Mouse (Mus musculus) cortical plate, adult 2 months (tissue): ENCODE measurements around the gene Rnf149. TPM values are rescaled to one million over a fixed set of nuclear protein-coding genes. Genes with fewer than 3 reads are reported as not detected.
A peak's percentile ranks its signal among the peaks of the same experiment; 100 is the strongest.

Experiments
- H3K27ac ChIP-seq: fragments of 200-500 bp; 2 replicates; pipeline ENCODE4 v1.5.1; 2012; ENCODE audit warnings: low read length, control low read depth, inconsistent platforms; ENCODE audit not compliant: insufficient read depth
- H3K4me1 ChIP-seq: fragments of 200-500 bp; 2 replicates; pipeline ENCODE4 v1.6.1; 2011; ENCODE audit warnings: low read length; ENCODE audit not compliant: control insufficient read depth, insufficient read depth
- H3K4me3 ChIP-seq: fragments of 200-500 bp; 2 replicates; pipeline ENCODE4 v1.5.1; 2011; ENCODE audit warnings: mild to moderate bottlenecking, low read length, control low read depth; ENCODE audit not compliant: insufficient read depth
- CTCF ChIP-seq: fragments of 200-500 bp; IDR thresholded peaks from 2 replicates; pipeline ENCODE4 v1.5.1; 2011; ENCODE audit warnings: mild to moderate bottlenecking, control low read depth, low read length; ENCODE audit not compliant: insufficient read depth; ENCODE audit errors: extremely low read depth
- POLR2A ChIP-seq: fragments of 200-500 bp; IDR thresholded peaks from 2 replicates; pipeline ENCODE4 v1.6.1; 2011; ENCODE audit warnings: mild to moderate bottlenecking, low read length, control low read depth; ENCODE audit not compliant: insufficient read depth; ENCODE audit errors: extremely low read depth
- polyA plus RNA-seq: library from polyadenylated mRNA; depleted of rRNA; stranded (reverse); fragments of >200 nt; gene quantifications from 2 replicates; pipeline ENCODE4 v1.2.3, GENCODE M21; 2012; rRNA removed

Gene Rnf149
- polyA plus RNA-seq, 1 experiment: 23.0 TPM

- Histone ChIP-seq H3K4me3 (no peak overlapping the region), H3K27ac (no peak overlapping the region), H3K4me1 (no peaks in the 10 kb centered on the region)
- TF ChIP-seq CTCF (peak; percentile 66), POLR2A (no peak)
Measured at GRCm38 (mm10) chr1:39522519-39522918, 54.7 kb downstream of the Rnf149 start.

GRCm38 (mm10) chr1:39521326-39521725 is 55.9 kb downstream of the Rnf149 start:
- no peak for TF ChIP-seq CTCF
- TF ChIP-seq POLR2A: no peak
- H3K27ac ChIP-seq: no peak overlapping the region
- no peaks in the 10 kb centered on the region for H3K4me1 ChIP-seq
- H3K4me3 ChIP-seq: no peak overlapping the region

- Histone ChIP-seq H3K4me1 (no peaks in the 10 kb centered on the region), H3K27ac (no peak overlapping the region), H3K4me3 (no peak overlapping the region)
- TF ChIP-seq CTCF (no peak), POLR2A (no peak)
Measured at GRCm38 (mm10) chr1:39515303-39515991, 61.8 kb downstream of the Rnf149 start.

- no peak overlapping the region for H3K27ac ChIP-seq
- H3K4me1 ChIP-seq: no peaks in the 10 kb centered on the region
- TF ChIP-seq CTCF (no peak), POLR2A (no peak)
- H3K4me3 ChIP-seq: no peak overlapping the region
Measured at GRCm38 (mm10) chr1:39512183-39512582, 65.0 kb downstream of the Rnf149 start.

- no peak overlapping the region for H3K4me3 ChIP-seq
- no peak overlapping the region for H3K27ac ChIP-seq
- H3K4me1 ChIP-seq: no peaks in the 10 kb centered on the region
- no peak for TF ChIP-seq CTCF
- no peak for TF ChIP-seq POLR2A
Measured at GRCm38 (mm10) chr1:39511775-39512174, 65.4 kb downstream of the Rnf149 start.

GRCm38 (mm10) chr1:39505600-39505999 is 71.6 kb downstream of the Rnf149 start:
- Histone ChIP-seq H3K4me1 (no peaks in the 10 kb centered on the region), H3K4me3 (no peak overlapping the region), H3K27ac (no peak overlapping the region)
- TF ChIP-seq POLR2A (no peak), CTCF (no peak)

- H3K27ac ChIP-seq: no peak overlapping the region
- H3K4me3 ChIP-seq: no peak overlapping the region
- TF ChIP-seq POLR2A: no peak
- TF ChIP-seq CTCF: peak; percentile 67
- no peaks in the 10 kb centered on the region for H3K4me1 ChIP-seq
Measured at GRCm38 (mm10) chr1:39504261-39504660, 72.9 kb downstream of the Rnf149 start.

- Histone ChIP-seq H3K27ac (no peak overlapping the region), H3K4me1 (no peaks in the 10 kb centered on the region), H3K4me3 (no peak overlapping the region)
- TF ChIP-seq CTCF (no peak), POLR2A (no peak)
Measured at GRCm38 (mm10) chr1:39502817-39503633, 74.2 kb downstream of the Rnf149 start.

Other genes starting within 250 kb of the Rnf149 start
- 784 and 793 TPM in 2 replicates for gene Rpl31, start 209.6 kb downstream of the Rnf149 start, polyA plus RNA-seq
- 15.1 and 20.3 TPM in 2 replicates for gene Tbc1d8, start 98.7 kb downstream of the Rnf149 start, polyA plus RNA-seq
- 18.8 and 18.9 TPM in 2 replicates for gene Cnot11, start 42.4 kb downstream of the Rnf149 start, polyA plus RNA-seq
- 32.8 and 37.6 TPM in 2 replicates for gene Creg2, start 74.1 kb upstream of the Rnf149 start, polyA plus RNA-seq
- 0.31 and 0.53 TPM in 2 replicates for gene Rfx8, start 143.6 kb upstream of the Rnf149 start, polyA plus RNA-seq
- gene Gm3646, start 227.9 kb upstream of the Rnf149 start, polyA plus RNA-seq: not detected in 2 replicates